Mouse (Mus musculus): ENCODE data around the gene Elf2. TPM values are rescaled to one million over a fixed set of nuclear protein-coding genes. Genes with fewer than 3 reads are reported as not detected.

The Elf2 gene
- total RNA-seq, 1 experiment = 26.7 TPM

- Histone ChIP-seq H3K4me3 (ENCODE audit: insufficient read depth in 1 of 2, low read depth in 1 of 2, low read length in 2 of 2, poor library complexity in 1 of 2, severe bottlenecking in 1 of 2) (no peak overlapping the region; a peak in 1 of 4 replicates), H3K36me3 (ENCODE audit: control insufficient read depth, insufficient read depth, low read length, poor library complexity, severe bottlenecking) (no peaks in the 10 kb centered on the region), H3K4me1 (ENCODE audit: control insufficient read depth in 2 of 2, insufficient read depth in 2 of 2, low read length in 2 of 2, poor library complexity in 1 of 2) (peaks cover 0 to 3% of the 10 kb centered on the region in 2 experiments; a peak in 1 of 4 replicates), H3K9ac (ENCODE audit: insufficient read depth, low read depth, low read length, poor library complexity, severe bottlenecking) (no peak overlapping the region), H3K27ac (ENCODE audit: insufficient read depth, low read depth, low read length, poor library complexity, severe bottlenecking) (no peak overlapping the region), H3K9me3 (ENCODE audit: control insufficient read depth, insufficient read depth, low read depth, low read length) (no peaks in the 10 kb centered on the region)
- DNase-seq (ENCODE audit: low read depth, low spot score) = no peak
- in situ Hi-C loops (cut with MboI; ENCODE audit: low sequenced_read_pairs in 2 of 2, unreplicated experiment in 2 of 2) = no loop called here
- no peak for TF ChIP-seq ZC3H11A (IDR thresholded peaks at IDR 0.05; ENCODE audit: borderline replicate concordance, low read depth, low read length)
- TF ChIP-seq CHD2 (IDR thresholded peaks at IDR 0.05; ENCODE audit: low read depth, low read length) = no peak
- no peak for TF ChIP-seq MAFK (IDR thresholded peaks at IDR 0.05; ENCODE audit: insufficient read depth, low read depth, low read length)
- TF ChIP-seq HCFC1 (IDR thresholded peaks at IDR 0.05; ENCODE audit: borderline replicate concordance, insufficient read depth, low read length) = no peak
- TF ChIP-seq ZNF384 (IDR thresholded peaks at IDR 0.05; ENCODE audit: low read depth, low read length) = no peak
These were observed 38.1 kb upstream of the Elf2 start for GRCm38 (mm10) chr3:51378665-51378946.

- Histone ChIP-seq H3K36me3 (ENCODE audit: control insufficient read depth, insufficient read depth, low read length, poor library complexity, severe bottlenecking) (no peaks in the 10 kb centered on the region), H3K4me3 (ENCODE audit: insufficient read depth in 1 of 2, low read depth in 1 of 2, low read length in 2 of 2, poor library complexity in 1 of 2, severe bottlenecking in 1 of 2) (peak overlapping the region in 1 of 2 experiments; percentile 12; a peak in 3 of 4 replicates), H3K27ac (ENCODE audit: insufficient read depth, low read depth, low read length, poor library complexity, severe bottlenecking) (no peak overlapping the region), H3K4me1 (ENCODE audit: control insufficient read depth in 2 of 2, insufficient read depth in 2 of 2, low read length in 2 of 2, poor library complexity in 1 of 2) (peaks cover 0 to 3% of the 10 kb centered on the region in 2 experiments; a peak in 1 of 4 replicates), H3K9ac (ENCODE audit: insufficient read depth, low read depth, low read length, poor library complexity, severe bottlenecking) (no peak overlapping the region), H3K9me3 (ENCODE audit: control insufficient read depth, insufficient read depth, low read depth, low read length) (no peaks in the 10 kb centered on the region)
- in situ Hi-C loops (cut with MboI; ENCODE audit: low sequenced_read_pairs in 2 of 2, unreplicated experiment in 2 of 2) = no loop called here
- no peak for DNase-seq (ENCODE audit: low read depth, low spot score)
- no peak for TF ChIP-seq HCFC1 (IDR thresholded peaks at IDR 0.05; ENCODE audit: borderline replicate concordance, insufficient read depth, low read length)
- no peak for TF ChIP-seq MAFK (IDR thresholded peaks at IDR 0.05; ENCODE audit: insufficient read depth, low read depth, low read length)
- no peak for TF ChIP-seq CHD2 (IDR thresholded peaks at IDR 0.05; ENCODE audit: low read depth, low read length)
These were observed 37.6 kb upstream of the Elf2 start for GRCm38 (mm10) chr3:51377878-51378664.

GRCm38 (mm10) chr3:51375307-51376265 lies 35.1 kb upstream of the Elf2 start:
- peak; percentile 68 for DNase-seq (ENCODE audit: low read depth, low spot score)
- H3K27ac ChIP-seq (ENCODE audit: insufficient read depth, low read depth, low read length, poor library complexity, severe bottlenecking) = no peak overlapping the region

GRCm38 (mm10) chr3:51373544-51373943 lies 33.1 kb upstream of the Elf2 start:
- H3K36me3 ChIP-seq (ENCODE audit: control insufficient read depth, insufficient read depth, low read length, poor library complexity, severe bottlenecking) = no peaks in the 10 kb centered on the region
- in situ Hi-C loops (cut with MboI; ENCODE audit: low sequenced_read_pairs in 2 of 2, unreplicated experiment in 2 of 2) = no loop called here
- no peak overlapping the region for H3K9ac ChIP-seq (ENCODE audit: insufficient read depth, low read depth, low read length, poor library complexity, severe bottlenecking)
- TF ChIP-seq ZNF384 (IDR thresholded peaks at IDR 0.05; ENCODE audit: low read depth, low read length) = peak; percentile 53; the same call in 1 of the 2 replicates
- no peak for TF ChIP-seq CHD2 (IDR thresholded peaks at IDR 0.05; ENCODE audit: low read depth, low read length)
- peaks cover 0 to 3% of the 10 kb centered on the region in 2 experiments; a peak in 1 of 4 replicates for H3K4me1 ChIP-seq (ENCODE audit: control insufficient read depth in 2 of 2, insufficient read depth in 2 of 2, low read length in 2 of 2, poor library complexity in 1 of 2)
- no peak for DNase-seq (ENCODE audit: low read depth, low spot score)
- H3K9me3 ChIP-seq (ENCODE audit: control insufficient read depth, insufficient read depth, low read depth, low read length) = no peaks in the 10 kb centered on the region
- no peak overlapping the region for H3K27ac ChIP-seq (ENCODE audit: insufficient read depth, low read depth, low read length, poor library complexity, severe bottlenecking)
- no peak overlapping the region for H3K4me3 ChIP-seq (ENCODE audit: insufficient read depth in 1 of 2, low read depth in 1 of 2, low read length in 2 of 2, poor library complexity in 1 of 2, severe bottlenecking in 1 of 2)

More at GRCm38 (mm10) chr3:51375307-51376265, 35.1 kb upstream of the Elf2 start:
- TF ChIP-seq HCFC1 (IDR thresholded peaks at IDR 0.05; ENCODE audit: borderline replicate concordance, insufficient read depth, low read length) (no peak), ZC3H11A (IDR thresholded peaks at IDR 0.05; ENCODE audit: borderline replicate concordance, low read depth, low read length) (peak; percentile 50; the same call in 1 of the 2 replicates)
- H3K36me3 ChIP-seq (ENCODE audit: control insufficient read depth, insufficient read depth, low read length, poor library complexity, severe bottlenecking) = no peaks in the 10 kb centered on the region
- H3K4me3 ChIP-seq (ENCODE audit: insufficient read depth in 1 of 2, low read depth in 1 of 2, low read length in 2 of 2, poor library complexity in 1 of 2, severe bottlenecking in 1 of 2) = no peak overlapping the region
- H3K4me1 ChIP-seq (ENCODE audit: control insufficient read depth in 2 of 2, insufficient read depth in 2 of 2, low read length in 2 of 2, poor library complexity in 1 of 2) = peaks cover 0 to 3% of the 10 kb centered on the region in 2 experiments; a peak in 1 of 4 replicates
- H3K9ac ChIP-seq (ENCODE audit: insufficient read depth, low read depth, low read length, poor library complexity, severe bottlenecking) = no peak overlapping the region
- in situ Hi-C loops (cut with MboI; ENCODE audit: low sequenced_read_pairs in 2 of 2, unreplicated experiment in 2 of 2) = no loop called here
- H3K9me3 ChIP-seq (ENCODE audit: control insufficient read depth, insufficient read depth, low read depth, low read length) = no peaks in the 10 kb centered on the region

Measured in ES-E14 (cell line).